Mouse (Mus musculus): ENCODE data around the gene Egln1.

Egln1 gene

GRCm38 (mm10) chr8:124974254-124974653, 25.1 kb upstream of the Egln1 start:
- Histone ChIP-seq H3K36me3 (ENCODE audit: insufficient read depth, low read length) (no peaks in the 10 kb centered on the region), H3K9me3 (ENCODE audit: low read length) (no peaks in the 10 kb centered on the region), H3K4me3 (replicated peaks; ENCODE audit: low read length) (no peak overlapping the region), H3K27me3 (ENCODE audit: insufficient read depth, low read length) (0 out of 2 replicates have a peak, but pooled peaks cover 3% of the 10 kb centered on the region), H3K4me1 (replicated peaks; ENCODE audit: low read depth, low read length) (peaks cover 21% of the 10 kb centered on the region)
- no peak for TF ChIP-seq CTCF (conservative IDR thresholded peaks at IDR 0.05; ENCODE audit: low read length)
- no peak for TF ChIP-seq NANOG (IDR thresholded peaks at IDR 0.05; ENCODE audit: borderline replicate concordance, low read length)
- no peak for TF ChIP-seq POU5F1 (IDR thresholded peaks at IDR 0.05; ENCODE audit: borderline replicate concordance, low read length)

- Histone ChIP-seq H3K27me3 (ENCODE audit: insufficient read depth, low read length) (peaks cover 7% of the 10 kb centered on the region; the same call in 1 of the 2 replicates), H3K4me1 (replicated peaks; ENCODE audit: low read depth, low read length) (peaks cover 28% of the 10 kb centered on the region), H3K9me3 (ENCODE audit: low read length) (no peaks in the 10 kb centered on the region), H3K36me3 (ENCODE audit: insufficient read depth, low read length) (no peaks in the 10 kb centered on the region), H3K4me3 (replicated peaks; ENCODE audit: low read length) (no peak overlapping the region)
- TF ChIP-seq NANOG (IDR thresholded peaks at IDR 0.05; ENCODE audit: borderline replicate concordance, low read length): no peak
- no peak for TF ChIP-seq POU5F1 (IDR thresholded peaks at IDR 0.05; ENCODE audit: borderline replicate concordance, low read length)
- no peak for TF ChIP-seq CTCF (conservative IDR thresholded peaks at IDR 0.05; ENCODE audit: low read length)
These were observed 24.1 kb upstream of the Egln1 start for GRCm38 (mm10) chr8:124973221-124973620.

- no peak for TF ChIP-seq POU5F1 (IDR thresholded peaks at IDR 0.05; ENCODE audit: borderline replicate concordance, low read length)
- no peak for TF ChIP-seq CTCF (conservative IDR thresholded peaks at IDR 0.05; ENCODE audit: low read length)
- no peak for TF ChIP-seq NANOG (IDR thresholded peaks at IDR 0.05; ENCODE audit: borderline replicate concordance, low read length)
- Histone ChIP-seq H3K9me3 (ENCODE audit: low read length) (peaks cover 21% of the 10 kb centered on the region), H3K36me3 (ENCODE audit: insufficient read depth, low read length) (no peaks in the 10 kb centered on the region), H3K4me3 (replicated peaks; ENCODE audit: low read length) (no peak overlapping the region), H3K4me1 (replicated peaks; ENCODE audit: low read depth, low read length) (peaks cover 28% of the 10 kb centered on the region), H3K27me3 (ENCODE audit: insufficient read depth, low read length) (peaks cover 7% of the 10 kb centered on the region; the same call in 1 of the 2 replicates)
These were observed 21.3 kb upstream of the Egln1 start for GRCm38 (mm10) chr8:124970312-124970933.

GRCm38 (mm10) chr8:124964966-124965365, 15.8 kb upstream of the Egln1 start:
- Histone ChIP-seq H3K9me3 (ENCODE audit: low read length) (peaks cover 21% of the 10 kb centered on the region), H3K36me3 (ENCODE audit: insufficient read depth, low read length) (no peaks in the 10 kb centered on the region), H3K27me3 (ENCODE audit: insufficient read depth, low read length) (peaks cover 7% of the 10 kb centered on the region; the same call in 1 of the 2 replicates), H3K4me3 (replicated peaks; ENCODE audit: low read length) (no peak overlapping the region), H3K4me1 (replicated peaks; ENCODE audit: low read depth, low read length) (peaks cover 17% of the 10 kb centered on the region)
- no peak for TF ChIP-seq NANOG (IDR thresholded peaks at IDR 0.05; ENCODE audit: borderline replicate concordance, low read length)
- TF ChIP-seq POU5F1 (IDR thresholded peaks at IDR 0.05; ENCODE audit: borderline replicate concordance, low read length): no peak
- TF ChIP-seq CTCF (conservative IDR thresholded peaks at IDR 0.05; ENCODE audit: low read length): no peak

GRCm38 (mm10) chr8:124963246-124963645, 14.1 kb upstream of the Egln1 start:
- Histone ChIP-seq H3K4me3 (replicated peaks; ENCODE audit: low read length) (no peak overlapping the region), H3K4me1 (replicated peaks; ENCODE audit: low read depth, low read length) (peaks cover 9% of the 10 kb centered on the region; the same call in 1 of the 2 replicates), H3K36me3 (ENCODE audit: insufficient read depth, low read length) (no peaks in the 10 kb centered on the region), H3K9me3 (ENCODE audit: low read length) (peaks cover 21% of the 10 kb centered on the region), H3K27me3 (ENCODE audit: insufficient read depth, low read length) (no peaks in the 10 kb centered on the region)
- no peak for TF ChIP-seq CTCF (conservative IDR thresholded peaks at IDR 0.05; ENCODE audit: low read length)
- no peak for TF ChIP-seq POU5F1 (IDR thresholded peaks at IDR 0.05; ENCODE audit: borderline replicate concordance, low read length)
- TF ChIP-seq NANOG (IDR thresholded peaks at IDR 0.05; ENCODE audit: borderline replicate concordance, low read length): no peak

- Histone ChIP-seq H3K27me3 (ENCODE audit: insufficient read depth, low read length) (no peaks in the 10 kb centered on the region), H3K36me3 (ENCODE audit: insufficient read depth, low read length) (no peaks in the 10 kb centered on the region), H3K4me3 (replicated peaks; ENCODE audit: low read length) (no peak overlapping the region), H3K4me1 (replicated peaks; ENCODE audit: low read depth, low read length) (peaks cover 9% of the 10 kb centered on the region; the same call in 1 of the 2 replicates), H3K9me3 (ENCODE audit: low read length) (no peaks in the 10 kb centered on the region)
- no peak for TF ChIP-seq POU5F1 (IDR thresholded peaks at IDR 0.05; ENCODE audit: borderline replicate concordance, low read length)
- no peak for TF ChIP-seq CTCF (conservative IDR thresholded peaks at IDR 0.05; ENCODE audit: low read length)
- TF ChIP-seq NANOG (IDR thresholded peaks at IDR 0.05; ENCODE audit: borderline replicate concordance, low read length): no peak
These were observed 11.2 kb upstream of the Egln1 start for GRCm38 (mm10) chr8:124960226-124960880.

GRCm38 (mm10) chr8:124959462-124960225, 10.5 kb upstream of the Egln1 start:
- peaks cover 9% of the 10 kb centered on the region; the same call in 1 of the 2 replicates for H3K4me1 ChIP-seq (replicated peaks; ENCODE audit: low read depth, low read length)
- H3K36me3 ChIP-seq (ENCODE audit: insufficient read depth, low read length): no peaks in the 10 kb centered on the region
- no peak overlapping the region for H3K4me3 ChIP-seq (replicated peaks; ENCODE audit: low read length)
- no peaks in the 10 kb centered on the region for H3K9me3 ChIP-seq (ENCODE audit: low read length)
- no peak for TF ChIP-seq NANOG (IDR thresholded peaks at IDR 0.05; ENCODE audit: borderline replicate concordance, low read length)
- no peak for TF ChIP-seq POU5F1 (IDR thresholded peaks at IDR 0.05; ENCODE audit: borderline replicate concordance, low read length)
- no peak for TF ChIP-seq CTCF (conservative IDR thresholded peaks at IDR 0.05; ENCODE audit: low read length)
- no peaks in the 10 kb centered on the region for H3K27me3 ChIP-seq (ENCODE audit: insufficient read depth, low read length)

GRCm38 (mm10) chr8:124954572-124955082, 5.5 kb upstream of the Egln1 start:
- H3K36me3 ChIP-seq (ENCODE audit: insufficient read depth, low read length): no peaks in the 10 kb centered on the region; the same call in 1 of the 2 replicates
- H3K9me3 ChIP-seq (ENCODE audit: low read length): no peaks in the 10 kb centered on the region
- no peak overlapping the region for H3K4me3 ChIP-seq (replicated peaks; ENCODE audit: low read length)
- no peak for TF ChIP-seq CTCF (conservative IDR thresholded peaks at IDR 0.05; ENCODE audit: low read length)
- no peak for TF ChIP-seq POU5F1 (IDR thresholded peaks at IDR 0.05; ENCODE audit: borderline replicate concordance, low read length)
- TF ChIP-seq NANOG (IDR thresholded peaks at IDR 0.05; ENCODE audit: borderline replicate concordance, low read length): no peak
- peaks cover 21% of the 10 kb centered on the region for H3K4me1 ChIP-seq (replicated peaks; ENCODE audit: low read depth, low read length)
- peaks cover 3% of the 10 kb centered on the region; the same call in 1 of the 2 replicates for H3K27me3 ChIP-seq (ENCODE audit: insufficient read depth, low read length)

All from E14TG2a.4 (cell line).